Mouse (Mus musculus): ENCODE measurements at regions not wholly inside any gene's neighbourhood (a gene's known extent, or its start where the extent isn't known, plus 50 kb on each side); places are given as distances from the start of the nearest gene placed in this dataset.

GRCm38 (mm10) chr11:45244796-45245195 is 607.1 kb upstream of the Clint1 start:
- no peak overlapping the region for H3K4me3 ChIP-seq (ENCODE audit: low read depth, low read length)
- no peak overlapping the region for H3K9ac ChIP-seq (replicated peaks; ENCODE audit: low read length, poor library complexity, severe bottlenecking)
- H3K4me2 ChIP-seq (ENCODE audit: low read depth, low read length, poor library complexity, severe bottlenecking): no peak overlapping the region
- no peaks in the 10 kb centered on the region for H3K36me3 ChIP-seq (ENCODE audit: insufficient read depth, low read length)
- no peaks in the 10 kb centered on the region for H3K9me3 ChIP-seq (ENCODE audit: low read length)
- TF ChIP-seq CTCF (IDR thresholded peaks at IDR 0.05): no peak
- H3K27me3 ChIP-seq (ENCODE audit: insufficient read depth, low read length): no peaks in the 10 kb centered on the region
- H3K27ac ChIP-seq (ENCODE audit: low read depth, low read length): no peak overlapping the region
- no peak for DNase-seq (ENCODE audit: low spot score)
- WGBS: 63% methylated on average over 2 of the region's 2 CpGs
- no peak for ATAC-seq (ENCODE audit: low FRiP score)
- H3K4me1 ChIP-seq (ENCODE audit: insufficient read depth, low read length): no peaks in the 10 kb centered on the region

GRCm38 (mm10) chr11:45256019-45256418 is 595.8 kb upstream of the Clint1 start:
- Histone ChIP-seq H3K27ac (ENCODE audit: low read depth, low read length) (no peak overlapping the region), H3K4me1 (ENCODE audit: insufficient read depth, low read length) (no peaks in the 10 kb centered on the region), H3K4me2 (ENCODE audit: low read depth, low read length, poor library complexity, severe bottlenecking) (no peak overlapping the region), H3K9me3 (ENCODE audit: low read length) (no peaks in the 10 kb centered on the region), H3K4me3 (ENCODE audit: low read depth, low read length) (no peak overlapping the region), H3K36me3 (ENCODE audit: insufficient read depth, low read length) (no peaks in the 10 kb centered on the region), H3K9ac (replicated peaks; ENCODE audit: low read length, poor library complexity, severe bottlenecking) (no peak overlapping the region), H3K27me3 (ENCODE audit: insufficient read depth, low read length) (no peaks in the 10 kb centered on the region)
- no peak for DNase-seq (ENCODE audit: low spot score)
- TF ChIP-seq CTCF (IDR thresholded peaks at IDR 0.05): no peak
- ATAC-seq (ENCODE audit: low FRiP score): no peak

- Histone ChIP-seq H3K4me3 (ENCODE audit: low read depth, low read length) (no peak overlapping the region), H3K27me3 (ENCODE audit: insufficient read depth, low read length) (no peaks in the 10 kb centered on the region), H3K4me2 (ENCODE audit: low read depth, low read length, poor library complexity, severe bottlenecking) (no peak overlapping the region), H3K9me3 (ENCODE audit: low read length) (no peaks in the 10 kb centered on the region), H3K36me3 (ENCODE audit: insufficient read depth, low read length) (no peaks in the 10 kb centered on the region), H3K4me1 (ENCODE audit: insufficient read depth, low read length) (no peaks in the 10 kb centered on the region), H3K27ac (ENCODE audit: low read depth, low read length) (no peak overlapping the region), H3K9ac (replicated peaks; ENCODE audit: low read length, poor library complexity, severe bottlenecking) (no peak overlapping the region)
- no peak for ATAC-seq (ENCODE audit: low FRiP score)
- DNase-seq (ENCODE audit: low spot score): no peak
- no peak for TF ChIP-seq CTCF (IDR thresholded peaks at IDR 0.05)
- 91% methylated on average over 7 of the region's 7 CpGs for WGBS
These were observed 589.7 kb upstream of the Clint1 start for GRCm38 (mm10) chr11:45262198-45262597.

- Histone ChIP-seq H3K4me3 (ENCODE audit: low read depth, low read length) (no peak overlapping the region), H3K9ac (replicated peaks; ENCODE audit: low read length, poor library complexity, severe bottlenecking) (no peak overlapping the region), H3K4me2 (ENCODE audit: low read depth, low read length, poor library complexity, severe bottlenecking) (no peak overlapping the region), H3K4me1 (ENCODE audit: insufficient read depth, low read length) (no peaks in the 10 kb centered on the region), H3K27me3 (ENCODE audit: insufficient read depth, low read length) (no peaks in the 10 kb centered on the region), H3K27ac (ENCODE audit: low read depth, low read length) (no peak overlapping the region), H3K36me3 (ENCODE audit: insufficient read depth, low read length) (no peaks in the 10 kb centered on the region), H3K9me3 (ENCODE audit: low read length) (no peaks in the 10 kb centered on the region)
- WGBS: 38% methylated on average over 3 of the region's 3 CpGs
- peak; percentile 25 for DNase-seq (ENCODE audit: low spot score)
- ATAC-seq (ENCODE audit: low FRiP score): no peak
- TF ChIP-seq CTCF (IDR thresholded peaks at IDR 0.05): no peak
These were observed 587.9 kb upstream of the Clint1 start for GRCm38 (mm10) chr11:45264001-45264400.

- TF ChIP-seq CTCF (IDR thresholded peaks at IDR 0.05): no peak
- no peak overlapping the region for H3K27ac ChIP-seq (ENCODE audit: low read depth, low read length)
- no peaks in the 10 kb centered on the region for H3K27me3 ChIP-seq (ENCODE audit: insufficient read depth, low read length)
- no peak overlapping the region for H3K4me2 ChIP-seq (ENCODE audit: low read depth, low read length, poor library complexity, severe bottlenecking)
- H3K36me3 ChIP-seq (ENCODE audit: insufficient read depth, low read length): no peaks in the 10 kb centered on the region
- no peak for ATAC-seq (ENCODE audit: low FRiP score)
- H3K9me3 ChIP-seq (ENCODE audit: low read length): no peaks in the 10 kb centered on the region
- DNase-seq (ENCODE audit: low spot score): no peak
- no peaks in the 10 kb centered on the region for H3K4me1 ChIP-seq (ENCODE audit: insufficient read depth, low read length)
- H3K4me3 ChIP-seq (ENCODE audit: low read depth, low read length): no peak overlapping the region
- 83% methylated on average over 17 of the region's 17 CpGs for WGBS
- H3K9ac ChIP-seq (replicated peaks; ENCODE audit: low read length, poor library complexity, severe bottlenecking): no peak overlapping the region
These were observed 586.5 kb upstream of the Clint1 start for GRCm38 (mm10) chr11:45265171-45265988.

GRCm38 (mm10) chr11:45265989-45266302 is 585.9 kb upstream of the Clint1 start:
- H3K36me3 ChIP-seq (ENCODE audit: insufficient read depth, low read length): no peaks in the 10 kb centered on the region
- WGBS: 74% methylated on average over 4 of the region's 4 CpGs
- DNase-seq (ENCODE audit: low spot score) (peak; percentile 27), ATAC-seq (ENCODE audit: low FRiP score) (no peak)
- H3K4me2 ChIP-seq (ENCODE audit: low read depth, low read length, poor library complexity, severe bottlenecking): no peak overlapping the region
- no peak for TF ChIP-seq CTCF (IDR thresholded peaks at IDR 0.05)
- no peaks in the 10 kb centered on the region for H3K27me3 ChIP-seq (ENCODE audit: insufficient read depth, low read length)
- H3K4me3 ChIP-seq (ENCODE audit: low read depth, low read length): no peak overlapping the region
- no peak overlapping the region for H3K27ac ChIP-seq (ENCODE audit: low read depth, low read length)
- H3K9ac ChIP-seq (replicated peaks; ENCODE audit: low read length, poor library complexity, severe bottlenecking): no peak overlapping the region
- H3K9me3 ChIP-seq (ENCODE audit: low read length): no peaks in the 10 kb centered on the region
- no peaks in the 10 kb centered on the region for H3K4me1 ChIP-seq (ENCODE audit: insufficient read depth, low read length)

All from midbrain, postnatal 0 days (tissue).